Mouse (Mus musculus): ENCODE data around the gene Cux2.

DNA sequence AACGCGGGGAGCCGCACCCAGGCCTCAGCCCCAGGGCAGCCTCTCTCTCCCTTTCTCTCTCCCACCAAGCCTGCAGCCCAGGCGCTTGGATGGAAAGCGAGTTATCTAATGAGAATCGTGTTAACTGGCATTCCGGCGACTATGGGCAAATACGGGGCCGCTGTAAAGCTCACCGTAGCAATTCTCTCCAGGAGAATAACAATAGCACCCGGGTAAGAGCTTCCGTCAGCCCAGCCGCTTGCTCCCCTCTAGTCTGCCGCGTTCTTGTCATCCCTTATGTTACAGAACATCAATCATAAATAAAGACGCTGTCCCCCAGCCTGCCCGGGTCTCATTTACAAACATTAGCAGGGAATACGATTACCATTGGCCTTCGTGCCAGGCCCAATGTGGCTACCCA lies 1.6 kb downstream of the Cux2 start:
- TF ChIP-seq CTCF (IDR thresholded peaks at IDR 0.05; ENCODE audit: control insufficient read depth, insufficient read depth, low read length), result no peak
- TF ChIP-seq POLR2A (IDR thresholded peaks at IDR 0.05; ENCODE audit: borderline replicate concordance, control insufficient read depth, low read depth, low read length), result no peak
